Mouse (Mus musculus): Measurements from ENCODE around the gene Bend7. TPM values are rescaled to one million over a fixed set of nuclear protein-coding genes. Genes with fewer than 3 reads are reported as not detected.

Bend7 gene
- polyA plus RNA-seq, 1 experiment from 2014 or later: 31.9 TPM

- 92% methylated on average over 6 of the region's 6 CpGs for WGBS
- Histone ChIP-seq H3K9me3 (ENCODE audit: low read length) (no peaks in the 10 kb centered on the region), H3K36me3 (ENCODE audit: insufficient read depth, low read length) (no peaks in the 10 kb centered on the region), H3K4me2 (replicated peaks; ENCODE audit: low read depth, low read length) (no peak overlapping the region), H3K4me1 (ENCODE audit: insufficient read depth, low read depth, low read length) (no peaks in the 10 kb centered on the region), H3K27me3 (replicated peaks; ENCODE audit: insufficient read depth, low read length) (no peaks in the 10 kb centered on the region), H3K27ac (ENCODE audit: low read length) (no peak overlapping the region), H3K9ac (replicated peaks; ENCODE audit: low read depth) (no peak overlapping the region), H3K4me3 (ENCODE audit: low read depth, low read length) (no peak overlapping the region)
- TF ChIP-seq CTCF (IDR thresholded peaks at IDR 0.05) (no peak), EP300 (IDR thresholded peaks at IDR 0.05) (no peak)
- ATAC-seq: no peak
- DNase-seq (ENCODE audit: low spot score): no peak
Measured at GRCm38 (mm10) chr2:4785016-4785415, 67.4 kb downstream of the Bend7 start.

GRCm38 (mm10) chr2:4787223-4787622 is 69.6 kb downstream of the Bend7 start:
- Histone ChIP-seq H3K9ac (replicated peaks; ENCODE audit: low read depth) (no peak overlapping the region), H3K9me3 (ENCODE audit: low read length) (no peaks in the 10 kb centered on the region), H3K27me3 (replicated peaks; ENCODE audit: insufficient read depth, low read length) (no peaks in the 10 kb centered on the region), H3K27ac (ENCODE audit: low read length) (no peak overlapping the region), H3K36me3 (ENCODE audit: insufficient read depth, low read length) (no peaks in the 10 kb centered on the region), H3K4me2 (replicated peaks; ENCODE audit: low read depth, low read length) (no peak overlapping the region), H3K4me1 (ENCODE audit: insufficient read depth, low read depth, low read length) (no peaks in the 10 kb centered on the region), H3K4me3 (ENCODE audit: low read depth, low read length) (no peak overlapping the region)
- WGBS: 73% methylated on average over 7 of the region's 7 CpGs
- TF ChIP-seq CTCF (IDR thresholded peaks at IDR 0.05): no peak
- TF ChIP-seq EP300 (IDR thresholded peaks at IDR 0.05): no peak
- ATAC-seq (no peak), DNase-seq (ENCODE audit: low spot score) (no peak)

GRCm38 (mm10) chr2:4791646-4792045 is 74.0 kb downstream of the Bend7 start:
- ATAC-seq (no peak), DNase-seq (ENCODE audit: low spot score) (no peak)
- no peak overlapping the region for H3K27ac ChIP-seq (ENCODE audit: low read length)
- 81% methylated on average over 8 of the region's 8 CpGs for WGBS
- H3K4me2 ChIP-seq (replicated peaks; ENCODE audit: low read depth, low read length): no peak overlapping the region
- H3K9me3 ChIP-seq (ENCODE audit: low read length): no peaks in the 10 kb centered on the region
- H3K27me3 ChIP-seq (replicated peaks; ENCODE audit: insufficient read depth, low read length): no peaks in the 10 kb centered on the region
- TF ChIP-seq CTCF (IDR thresholded peaks at IDR 0.05): no peak
- no peak for TF ChIP-seq EP300 (IDR thresholded peaks at IDR 0.05)
- H3K9ac ChIP-seq (replicated peaks; ENCODE audit: low read depth): no peak overlapping the region
- H3K4me3 ChIP-seq (ENCODE audit: low read depth, low read length): no peak overlapping the region
- no peaks in the 10 kb centered on the region for H3K4me1 ChIP-seq (ENCODE audit: insufficient read depth, low read depth, low read length)
- no peaks in the 10 kb centered on the region for H3K36me3 ChIP-seq (ENCODE audit: insufficient read depth, low read length)

- Histone ChIP-seq H3K9ac (replicated peaks; ENCODE audit: low read depth) (no peak overlapping the region), H3K36me3 (ENCODE audit: insufficient read depth, low read length) (no peaks in the 10 kb centered on the region), H3K27me3 (replicated peaks; ENCODE audit: insufficient read depth, low read length) (no peaks in the 10 kb centered on the region), H3K9me3 (ENCODE audit: low read length) (no peaks in the 10 kb centered on the region), H3K27ac (ENCODE audit: low read length) (no peak overlapping the region), H3K4me1 (ENCODE audit: insufficient read depth, low read depth, low read length) (no peaks in the 10 kb centered on the region), H3K4me3 (ENCODE audit: low read depth, low read length) (no peak overlapping the region), H3K4me2 (replicated peaks; ENCODE audit: low read depth, low read length) (no peak overlapping the region)
- ATAC-seq: peak; percentile 60
- no peak for TF ChIP-seq EP300 (IDR thresholded peaks at IDR 0.05)
- no peak for TF ChIP-seq CTCF (IDR thresholded peaks at IDR 0.05)
- 76% methylated on average over 4 of the region's 4 CpGs for WGBS
- DNase-seq (ENCODE audit: low spot score): peak; percentile 56
Measured at GRCm38 (mm10) chr2:4792554-4792953, 74.9 kb downstream of the Bend7 start.

- no peaks in the 10 kb centered on the region for H3K9me3 ChIP-seq (ENCODE audit: low read length)
- H3K4me3 ChIP-seq (ENCODE audit: low read depth, low read length): no peak overlapping the region
- no peak overlapping the region for H3K27ac ChIP-seq (ENCODE audit: low read length)
- H3K36me3 ChIP-seq (ENCODE audit: insufficient read depth, low read length): no peaks in the 10 kb centered on the region
- no peak overlapping the region for H3K9ac ChIP-seq (replicated peaks; ENCODE audit: low read depth)
- DNase-seq (ENCODE audit: low spot score) (no peak), ATAC-seq (no peak)
- TF ChIP-seq EP300 (IDR thresholded peaks at IDR 0.05): no peak
- TF ChIP-seq CTCF (IDR thresholded peaks at IDR 0.05): 0 out of 2 replicates have a peak, but pooled peaks have one; percentile 6
- H3K27me3 ChIP-seq (replicated peaks; ENCODE audit: insufficient read depth, low read length): no peaks in the 10 kb centered on the region
- WGBS: 51% methylated on average over 18 of the region's 18 CpGs
- H3K4me2 ChIP-seq (replicated peaks; ENCODE audit: low read depth, low read length): no peak overlapping the region
- no peaks in the 10 kb centered on the region for H3K4me1 ChIP-seq (ENCODE audit: insufficient read depth, low read depth, low read length)
Measured at GRCm38 (mm10) chr2:4802395-4803176, 85.0 kb downstream of the Bend7 start.

GRCm38 (mm10) chr2:4816308-4816707 is 98.7 kb downstream of the Bend7 start:
- TF ChIP-seq CTCF (IDR thresholded peaks at IDR 0.05) (no peak), EP300 (IDR thresholded peaks at IDR 0.05) (no peak)
- H3K27me3 ChIP-seq (replicated peaks; ENCODE audit: insufficient read depth, low read length): no peaks in the 10 kb centered on the region
- DNase-seq (ENCODE audit: low spot score): no peak
- H3K9me3 ChIP-seq (ENCODE audit: low read length): no peaks in the 10 kb centered on the region
- no peaks in the 10 kb centered on the region for H3K4me1 ChIP-seq (ENCODE audit: insufficient read depth, low read depth, low read length)
- no peak overlapping the region for H3K27ac ChIP-seq (ENCODE audit: low read length)
- no peak overlapping the region for H3K4me2 ChIP-seq (replicated peaks; ENCODE audit: low read depth, low read length)
- no peaks in the 10 kb centered on the region for H3K36me3 ChIP-seq (ENCODE audit: insufficient read depth, low read length)
- ATAC-seq: no peak
- no peak overlapping the region for H3K4me3 ChIP-seq (ENCODE audit: low read depth, low read length)
- no peak overlapping the region for H3K9ac ChIP-seq (replicated peaks; ENCODE audit: low read depth)
- 61% methylated on average over 5 of the region's 5 CpGs for WGBS
